39 mouse cellular contexts compared by ENCODE assay signal in genomic region chr14:75475887-75476286, GRCm38 (mm10). TPM values are rescaled to one million over a fixed set of nuclear protein-coding genes. Genes with fewer than 3 reads are reported as not detected.
"Had no signal": no experiment of that assay in that cellular context is flagged by ENCODE, and none has a peak within 500 bp of the region (broad histone marks: within the 10 kb centered on the region; RNA-seq: fewer than 3 reads in every experiment).

No protein-coding gene starts in this region.

- H3K36me3 ChIP-seq: heart, embryonic 12.5 days; heart, embryonic 13.5 days; heart, embryonic 15.5 days; hindbrain, embryonic 10.5 days; hindbrain, embryonic 12.5 days; hindbrain, embryonic 13.5 days; hindbrain, embryonic 15.5 days; intestine, embryonic 15.5 days; kidney, embryonic 15.5 days had no signal

- H3K27ac ChIP-seq: heart, embryonic 13.5 days; heart, embryonic 15.5 days; hindbrain, embryonic 10.5 days; hindbrain, embryonic 12.5 days; hindbrain, embryonic 13.5 days; hindbrain, embryonic 14.5 days; hindbrain, embryonic 15.5 days; hindbrain, postnatal 0 days; intestine, embryonic 15.5 days; kidney, embryonic 15.5 days; kidney, postnatal 0 days; layer of hippocampus, adult 2 months; left cerebral cortex, adult 2 months had no signal

- ATAC-seq: hindbrain, embryonic 16.5 days; hindbrain, postnatal 0 days; inflammation-experienced regulatory T-cells, adult 6 months; intestine, embryonic 15.5 days; intestine, embryonic 16.5 days; intestine, postnatal 0 days had no signal

- H3K9me3 ChIP-seq: heart, embryonic 12.5 days; heart, embryonic 13.5 days; heart, embryonic 15.5 days; hindbrain, embryonic 10.5 days; hindbrain, embryonic 12.5 days; hindbrain, embryonic 13.5 days; hindbrain, embryonic 15.5 days; intestine, embryonic 15.5 days; kidney, embryonic 15.5 days had no signal

- DNase-seq: heart, postnatal 10 days; heart, postnatal 14 days; heart, postnatal 36 days; heart, postnatal 4 days; kidney, adult 11 months; kidney, adult 18-20 months; kidney, adult 2 months; kidney, adult 8-10 months; kidney, adult 9 months; kidney, postnatal 10 days; kidney, postnatal 14 days; kidney, postnatal 25 days; kidney, postnatal 36 days; kidney, postnatal 4 days; layer of hippocampus, adult 9-11 months; layer of hippocampus, postnatal 36 days had no signal

- H3K27me3 ChIP-seq: heart, embryonic 12.5 days; heart, embryonic 13.5 days; heart, embryonic 15.5 days; hindbrain, embryonic 12.5 days; hindbrain, embryonic 13.5 days; hindbrain, embryonic 15.5 days; intestine, embryonic 15.5 days; kidney, embryonic 15.5 days had no signal

- H3K4me3 ChIP-seq: heart, embryonic 12.5 days; heart, embryonic 13.5 days; heart, embryonic 15.5 days; hindbrain, embryonic 10.5 days; hindbrain, embryonic 12.5 days; hindbrain, embryonic 13.5 days; hindbrain, embryonic 15.5 days; intestine, embryonic 15.5 days; kidney, embryonic 15.5 days; layer of hippocampus, adult 2 months; left cerebral cortex, adult 2 months had no signal

- H3K4me1 ChIP-seq: heart, embryonic 13.5 days; heart, embryonic 15.5 days; intestine, embryonic 15.5 days had no signal

RNA-seq across cellular contexts. Expression of gene Siah3, which starts 20.1 kb away (rescaled TPM):
- total RNA-seq: heart, postnatal 25 days; heart, postnatal 36 days; hematopoietic stem cell, adult 5-6 weeks had no signal
- polyA plus RNA-seq: heart, embryonic 12.5 days; heart, embryonic 13.5 days; heart, embryonic 14.5 days; heart, embryonic 16.5 days; heart, postnatal 0 days; intestine, postnatal 0 days; kidney, adult 2 months had no signal
